Mouse (Mus musculus) lung, postnatal 0 days (tissue): ENCODE results near the gene Gm5105.

Experiments
- CTCF ChIP-seq: IDR thresholded peaks from 2 replicates; pipeline ENCODE4 v1.5.1; 2016; ENCODE audit warnings: antibody characterized with exemption, mild to moderate bottlenecking
- EP300 ChIP-seq: IDR thresholded peaks from 2 replicates; pipeline ENCODE4 v1.6.1; 2016; ENCODE audit warnings: antibody characterized with exemption, mild to moderate bottlenecking, control low read depth

DNA sequence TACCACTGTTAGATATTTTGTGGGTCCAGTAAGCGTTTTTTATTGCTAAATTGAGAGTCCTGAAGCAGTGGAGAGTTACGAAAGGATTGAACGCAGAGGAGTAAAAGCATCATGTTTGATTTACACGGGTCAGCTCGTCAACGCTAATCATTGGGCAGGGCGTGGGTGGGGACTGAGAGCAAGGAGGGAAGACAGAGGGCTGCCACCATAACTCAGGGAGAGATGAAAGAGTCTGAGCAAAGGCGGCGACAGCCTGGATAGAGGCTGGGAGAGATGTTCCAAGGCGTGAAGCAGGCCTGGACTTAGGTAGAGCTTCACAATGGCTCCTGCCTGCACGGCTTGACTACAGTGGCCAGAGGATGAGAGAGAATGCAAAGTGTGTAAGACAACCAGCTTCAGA lies 16.4 kb downstream of the Gm5105 start:
- TF ChIP-seq CTCF, result no peak
- TF ChIP-seq EP300, result no peak
